Mouse (Mus musculus) midbrain, embryonic 15.5 days (tissue): ENCODE measurements around the gene Aox4. TPM values are rescaled to one million over a fixed set of nuclear protein-coding genes. Genes with fewer than 3 reads are reported as not detected.

ENCODE experiments used
- ATAC-seq: fragments of 200-750 bp; cut with Nextera tagmentation; replicated peaks from 2 replicates; pipeline ENCODE4 v1.8.0; 2017; ENCODE audit warnings: moderate TSS enrichment
- H3K27ac ChIP-seq: fragments of 300-500 bp; sonication (generic); 2 replicates; pipeline ENCODE4 v1.5.1; 2015; ENCODE audit warnings: mild to moderate bottlenecking, inconsistent platforms
- H3K27me3 ChIP-seq: fragments of 300-500 bp; sonication (generic); replicated peaks from 2 replicates; pipeline ENCODE4 v1.6.1; 2015; ENCODE audit warnings: inconsistent platforms
- H3K36me3 ChIP-seq: fragments of 300-500 bp; sonication (generic); replicated peaks from 2 replicates; pipeline ENCODE4 v1.6.1; 2015; ENCODE audit warnings: inconsistent platforms
- H3K4me1 ChIP-seq: fragments of 300-500 bp; sonication (generic); 2 replicates; pipeline ENCODE4 v1.6.1; 2015; ENCODE audit warnings: inconsistent platforms
- H3K4me2 ChIP-seq: fragments of 300-500 bp; sonication (generic); 2 replicates; pipeline ENCODE4 v1.6.1; 2015; ENCODE audit warnings: inconsistent platforms, mild to moderate bottlenecking, moderate library complexity
- H3K4me3 ChIP-seq: fragments of 300-500 bp; sonication (generic); 2 replicates; pipeline ENCODE4 v1.5.1; 2015; ENCODE audit warnings: mild to moderate bottlenecking, inconsistent platforms
- H3K9ac ChIP-seq: fragments of 300-500 bp; sonication (generic); 2 replicates; pipeline ENCODE4 v1.6.1; 2015; ENCODE audit warnings: mild to moderate bottlenecking, inconsistent platforms
- H3K9me3 ChIP-seq: fragments of 300-500 bp; sonication (generic); 2 replicates; pipeline ENCODE4 v1.6.1; 2016; ENCODE audit warnings: inconsistent platforms
- WGBS: fragments of 180-500 bp; shearing (Covaris S2); methylation state at CpG from one replicate; pipeline ENCODE4 v1.1.7; 2015; ENCODE audit warnings: mixed read lengths; 5-methylcytosine and 5-hydroxymethylcytosine counted together
- polyA plus RNA-seq: library from polyadenylated mRNA; unstranded; fragments of >200 nt; fragmentation: Nextera tagmentation; extraction: Ambion mirVana; gene quantifications from 2 replicates; pipeline ENCODE4 v1.2.1, GENCODE M21; 2015

Aox4 gene
- polyA plus RNA-seq, 1 experiment from 2014 or later: 0.34 TPM

- Histone ChIP-seq H3K27me3 (no peaks in the 10 kb centered on the region), H3K4me3 (no peak overlapping the region), H3K4me1 (no peaks in the 10 kb centered on the region), H3K36me3 (no peaks in the 10 kb centered on the region), H3K4me2 (no peak overlapping the region), H3K27ac (no peak overlapping the region), H3K9ac (no peak overlapping the region), H3K9me3 (no peaks in the 10 kb centered on the region)
- WGBS: 82% methylated on average over 4 of the region's 4 CpGs
- ATAC-seq: no peak
These were observed 99.7 kb downstream of the Aox4 start for GRCm38 (mm10) chr1:58309853-58310252.

- no peaks in the 10 kb centered on the region for H3K27me3 ChIP-seq
- WGBS: 79% methylated on average over 7 of the region's 7 CpGs
- no peak for ATAC-seq
- no peak overlapping the region for H3K4me3 ChIP-seq
- H3K4me2 ChIP-seq: no peak overlapping the region
- no peaks in the 10 kb centered on the region for H3K4me1 ChIP-seq
- no peaks in the 10 kb centered on the region for H3K9me3 ChIP-seq
- no peaks in the 10 kb centered on the region for H3K36me3 ChIP-seq
- H3K9ac ChIP-seq: no peak overlapping the region
- no peak overlapping the region for H3K27ac ChIP-seq
These were observed 101.1 kb downstream of the Aox4 start for GRCm38 (mm10) chr1:58311221-58311864.

GRCm38 (mm10) chr1:58313173-58313572, 103.0 kb downstream of the Aox4 start:
- no peak for ATAC-seq
- no peaks in the 10 kb centered on the region for H3K27me3 ChIP-seq
- no peaks in the 10 kb centered on the region for H3K36me3 ChIP-seq
- no peaks in the 10 kb centered on the region for H3K9me3 ChIP-seq
- no peak overlapping the region for H3K9ac ChIP-seq
- H3K4me2 ChIP-seq: no peak overlapping the region
- H3K4me1 ChIP-seq: no peaks in the 10 kb centered on the region
- 90% methylated on average over 8 of the region's 8 CpGs for WGBS
- H3K27ac ChIP-seq: no peak overlapping the region
- no peak overlapping the region for H3K4me3 ChIP-seq

GRCm38 (mm10) chr1:58315532-58315931, 105.3 kb downstream of the Aox4 start:
- Histone ChIP-seq H3K4me1 (no peaks in the 10 kb centered on the region), H3K4me3 (no peak overlapping the region), H3K4me2 (no peak overlapping the region), H3K27me3 (no peaks in the 10 kb centered on the region), H3K27ac (no peak overlapping the region), H3K9me3 (no peaks in the 10 kb centered on the region), H3K36me3 (no peaks in the 10 kb centered on the region), H3K9ac (no peak overlapping the region)
- WGBS: 67% methylated on average over 6 of the region's 6 CpGs
- no peak for ATAC-seq

Other genes starting within 250 kb of the Aox4 start
- gene Sgo2a, start 214.4 kb upstream of the Aox4 start, polyA plus RNA-seq: 2.7 and 2.8 TPM in 2 replicates
- gene Kctd18, start 191.4 kb upstream of the Aox4 start, polyA plus RNA-seq: 28.9 and 29.7 TPM in 2 replicates
- 0.20 and 0.26 TPM in 2 replicates for gene Aox1, start 180.5 kb upstream of the Aox4 start, polyA plus RNA-seq
- gene Aox3, start 97.3 kb upstream of the Aox4 start, polyA plus RNA-seq: 0.34 and 0.93 TPM in 2 replicates
- not detected in 2 replicates for gene Aox2, start 67.9 kb downstream of the Aox4 start, polyA plus RNA-seq
- 310 and 332 TPM in 2 replicates for gene Bzw1, start 182.5 kb downstream of the Aox4 start, polyA plus RNA-seq
- gene Clk1, start 213.7 kb downstream of the Aox4 start, polyA plus RNA-seq: 159 and 170 TPM in 2 replicates
- 57.6 and 59.5 TPM in 2 replicates for gene Nif3l1, start 234.8 kb downstream of the Aox4 start, polyA plus RNA-seq
- gene Ppil3, start 235.1 kb downstream of the Aox4 start, polyA plus RNA-seq: 46.6 and 51.0 TPM in 2 replicates